Mouse (Mus musculus) telencephalon, adult 2 months (tissue): ENCODE measurements around the gene Stom.
A peak's percentile ranks its signal among the peaks of the same experiment; 100 is the strongest.

Experiments
- DNase-seq: peaks from one replicate; pipeline ENCODE4 v3.0.0-alpha.2; 2011; ENCODE audit warnings: low read depth, low spot score

Gene Stom

GRCm38 (mm10) chr2:35336388-35337280 lies at the start of gene Stom:
Stom (minus strand) TSS chr2:35336976.
- peak; percentile 71 for DNase-seq

- no peak for DNase-seq
Observed at GRCm38 (mm10) chr2:35385441-35385871, 48.7 kb upstream of the Stom start.

GRCm38 (mm10) chr2:35379306-35379705 lies 42.5 kb upstream of the Stom start:
- no peak for DNase-seq

GRCm38 (mm10) chr2:35377600-35377999 lies 40.8 kb upstream of the Stom start:
- no peak for DNase-seq

- DNase-seq = no peak
Observed at GRCm38 (mm10) chr2:35373003-35373402, 36.2 kb upstream of the Stom start.

- DNase-seq = no peak
Observed at GRCm38 (mm10) chr2:35370686-35371085, 33.9 kb upstream of the Stom start.

GRCm38 (mm10) chr2:35367629-35368028 lies 30.9 kb upstream of the Stom start, which contains the start of gene 4930568D16Rik:
4930568D16Rik (minus strand) TSS chr2:35367729.
- DNase-seq = no peak

- peak; percentile 40 for DNase-seq
Observed at GRCm38 (mm10) chr2:35349184-35349583, 12.4 kb upstream of the Stom start.

- no peak for DNase-seq
Observed at GRCm38 (mm10) chr2:35345984-35346383, 9.2 kb upstream of the Stom start.

- DNase-seq = no peak
Observed at GRCm38 (mm10) chr2:35342605-35343004, 5.8 kb upstream of the Stom start.

GRCm38 (mm10) chr2:35338707-35339106 lies 1.9 kb upstream of the Stom start:
- no peak for DNase-seq

GRCm38 (mm10) chr2:35338036-35338435 lies 1.3 kb upstream of the Stom start:
- no peak for DNase-seq

- DNase-seq = no peak
Observed at GRCm38 (mm10) chr2:35337419-35337818, 643 bp upstream of the Stom start.

GRCm38 (mm10) chr2:35335620-35336019 lies 1.2 kb downstream of the Stom start:
- no peak for DNase-seq

GRCm38 (mm10) chr2:35333670-35334069 lies 3.1 kb downstream of the Stom start:
- DNase-seq = no peak

- DNase-seq = no peak
Observed at GRCm38 (mm10) chr2:35331205-35331604, 5.6 kb downstream of the Stom start.

GRCm38 (mm10) chr2:35329061-35329460 lies 7.7 kb downstream of the Stom start:
- no peak for DNase-seq

GRCm38 (mm10) chr2:35328064-35328792 lies 8.5 kb downstream of the Stom start:
- DNase-seq = no peak

- DNase-seq = no peak
Observed at GRCm38 (mm10) chr2:35327583-35327982, 9.2 kb downstream of the Stom start.

GRCm38 (mm10) chr2:35326931-35327330 lies 9.8 kb downstream of the Stom start:
- DNase-seq = no peak

- no peak for DNase-seq
Observed at GRCm38 (mm10) chr2:35325930-35326329, 10.8 kb downstream of the Stom start.

- DNase-seq = no peak
Observed at GRCm38 (mm10) chr2:35322404-35323164, 14.2 kb downstream of the Stom start.
